Mouse (Mus musculus) 3134 (cell line): ENCODE data around the gene Snx29.
"Not testable (repeated sequence)": the region's sequence is repeated elsewhere in the genome, so short reads cannot be mapped to it uniquely, and the experiment has no call there.

ENCODE experiments used
- DNase-seq: peaks from one replicate; pipeline ENCODE4 v3.0.0-alpha.2; 2011; ENCODE audit warnings: low spot score; ENCODE audit not compliant: insufficient read length; ENCODE audit errors: extremely low read depth

Snx29 gene

GRCm38 (mm10) chr16:11359173-11359572, 36.5 kb downstream of the Snx29 start:
- DNase-seq = no peak

- no peak for DNase-seq
These were observed 37.2 kb downstream of the Snx29 start for GRCm38 (mm10) chr16:11359919-11360318.

GRCm38 (mm10) chr16:11360576-11360975, 37.9 kb downstream of the Snx29 start:
- DNase-seq = not testable (repeated sequence)

GRCm38 (mm10) chr16:11365626-11366025, 42.9 kb downstream of the Snx29 start:
- no peak for DNase-seq

GRCm38 (mm10) chr16:11366851-11367250, 44.1 kb downstream of the Snx29 start:
- DNase-seq = no peak

GRCm38 (mm10) chr16:11368412-11368811, 45.7 kb downstream of the Snx29 start:
- DNase-seq = no peak

GRCm38 (mm10) chr16:11369162-11369561, 46.5 kb downstream of the Snx29 start:
- no peak for DNase-seq

GRCm38 (mm10) chr16:11369642-11370041, 46.9 kb downstream of the Snx29 start:
- DNase-seq = no peak

- no peak for DNase-seq
These were observed 47.4 kb downstream of the Snx29 start for GRCm38 (mm10) chr16:11370132-11370544.

- DNase-seq = no peak
These were observed 56.6 kb downstream of the Snx29 start for GRCm38 (mm10) chr16:11379264-11379663.

GRCm38 (mm10) chr16:11380038-11380437, 57.3 kb downstream of the Snx29 start:
- no peak for DNase-seq

- DNase-seq = no peak
These were observed 58.2 kb downstream of the Snx29 start for GRCm38 (mm10) chr16:11380871-11381270.

- no peak for DNase-seq
These were observed 61.7 kb downstream of the Snx29 start for GRCm38 (mm10) chr16:11384361-11384760.

GRCm38 (mm10) chr16:11385150-11385549, 62.4 kb downstream of the Snx29 start:
- DNase-seq = no peak

- DNase-seq = no peak
These were observed 63.1 kb downstream of the Snx29 start for GRCm38 (mm10) chr16:11385798-11386197.

GRCm38 (mm10) chr16:11386221-11386620, 63.5 kb downstream of the Snx29 start:
- no peak for DNase-seq

GRCm38 (mm10) chr16:11388085-11388484, 65.4 kb downstream of the Snx29 start:
- no peak for DNase-seq

GRCm38 (mm10) chr16:11389324-11389723, 66.6 kb downstream of the Snx29 start:
- DNase-seq = no peak

GRCm38 (mm10) chr16:11396570-11396969, 73.9 kb downstream of the Snx29 start:
- no peak for DNase-seq

- DNase-seq = no peak
These were observed 76.7 kb downstream of the Snx29 start for GRCm38 (mm10) chr16:11399386-11399785.

GRCm38 (mm10) chr16:11399845-11400565, 77.3 kb downstream of the Snx29 start:
- DNase-seq = no peak

- DNase-seq = no peak
These were observed 78.2 kb downstream of the Snx29 start for GRCm38 (mm10) chr16:11400936-11401335.

GRCm38 (mm10) chr16:11405193-11405592, 82.5 kb downstream of the Snx29 start:
- DNase-seq = no peak
